Mouse (Mus musculus): ENCODE results near the gene Cmya5. TPM values are rescaled to one million over a fixed set of nuclear protein-coding genes. Genes with fewer than 3 reads are reported as not detected.
"Not testable (repeated sequence)": the region's sequence is repeated elsewhere in the genome, so short reads cannot be mapped to it uniquely, and the experiment has no call there.

Cmya5 gene
- total RNA-seq (2018; cell fraction: chromatin; rRNA removed): under 1 TPM in 25 of 26 experiments, not detected in 1; 0.09 to 0.63 (median 0.26) TPM
- under 1 TPM in 13 of 26 experiments, not detected in 13; under 0.01 to 0.04 (median under 0.01) TPM for total RNA-seq (2018; cell fraction: cytosol; rRNA removed)
- total RNA-seq (2018; cell fraction: nucleus; rRNA removed): under 1 TPM in 22 of 26 experiments, not detected in 4; 0.04 to 0.31 (median 0.13) TPM
- 0.01 TPM in 1 of 3 replicates, not detected in the others for polyA plus RNA-seq (2018)

- Histone ChIP-seq H3K4me3 (ENCODE audit: inconsistent target) (no peak within 1 kb of the TSS), H3K27ac (no peak within 1 kb of the TSS), H3K36me3 (ENCODE audit: inconsistent target) (peaks cover 27% of the 10 kb centered on the region), H3K79me2 (ENCODE audit: inconsistent target) (no peaks in the 10 kb centered on the region)
- 12% methylated on average over 45 of the region's 45 CpGs for WGBS (ENCODE audit: missing documents)
Observed at GRCm38 (mm10) chr13:93144336-93145167, at the start of gene Cmya5. Gene Cmya5, minus strand, starts transcription at chr13:93144724.

DNA sequence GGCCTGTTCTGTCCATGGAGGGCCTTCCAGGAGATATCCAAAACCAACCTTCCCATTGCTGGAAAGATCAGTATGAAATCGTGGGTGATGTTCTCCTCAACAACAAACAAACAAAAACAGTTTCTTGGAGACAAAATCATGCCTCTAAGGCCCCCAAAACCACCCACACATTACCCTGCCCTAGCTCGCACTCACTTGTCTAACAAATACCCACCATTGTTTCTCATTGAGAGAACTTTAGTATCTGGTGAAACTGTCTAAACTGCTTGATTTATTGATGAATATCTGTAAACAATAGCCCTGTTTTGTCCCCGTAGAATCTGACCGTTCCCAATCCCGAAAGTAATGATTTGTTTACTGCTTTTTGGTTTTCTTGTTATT lies 48.1 kb upstream of the Cmya5 start:
- Histone ChIP-seq H3K4me3 (ENCODE audit: inconsistent target) (peak overlapping the region; percentile 20), H3K36me3 (ENCODE audit: inconsistent target) (no peaks in the 10 kb centered on the region), H3K27ac (peak overlapping the region; percentile 42), H3K79me2 (ENCODE audit: inconsistent target) (peaks cover 42% of the 10 kb centered on the region)
- 72% methylated on average over 5 of the region's 5 CpGs for WGBS (ENCODE audit: missing documents)

- H3K4me3 ChIP-seq (ENCODE audit: inconsistent target): peak within 1 kb of the TSS; percentile 91
- H3K27ac ChIP-seq: peak within 1 kb of the TSS; percentile 91
- under 1% methylated on average over 43 of the region's 72 CpGs for WGBS (ENCODE audit: missing documents)
- H3K79me2 ChIP-seq (ENCODE audit: inconsistent target): peaks cover 48% of the 10 kb centered on the region
- H3K36me3 ChIP-seq (ENCODE audit: inconsistent target): no peaks in the 10 kb centered on the region
Observed at GRCm38 (mm10) chr13:93191831-93192645, 47.5 kb upstream of the Cmya5 start, which contains the start of gene Tent2. Gene Tent2, minus strand, starts transcription at chr13:93192385.

- 86% methylated on average over 2 of the region's 2 CpGs for WGBS (ENCODE audit: missing documents)
- H3K4me3 ChIP-seq (ENCODE audit: inconsistent target): peak overlapping the region; percentile 91; the same call in 1 of the 2 replicates
- peaks cover 7% of the 10 kb centered on the region; the same call in 1 of the 2 replicates for H3K36me3 ChIP-seq (ENCODE audit: inconsistent target)
- peaks cover 74% of the 10 kb centered on the region for H3K79me2 ChIP-seq (ENCODE audit: inconsistent target)
- H3K27ac ChIP-seq: peak overlapping the region; percentile 91; the same call in 1 of the 2 replicates
Observed at GRCm38 (mm10) chr13:93189416-93189815, 44.9 kb upstream of the Cmya5 start.

DNA sequence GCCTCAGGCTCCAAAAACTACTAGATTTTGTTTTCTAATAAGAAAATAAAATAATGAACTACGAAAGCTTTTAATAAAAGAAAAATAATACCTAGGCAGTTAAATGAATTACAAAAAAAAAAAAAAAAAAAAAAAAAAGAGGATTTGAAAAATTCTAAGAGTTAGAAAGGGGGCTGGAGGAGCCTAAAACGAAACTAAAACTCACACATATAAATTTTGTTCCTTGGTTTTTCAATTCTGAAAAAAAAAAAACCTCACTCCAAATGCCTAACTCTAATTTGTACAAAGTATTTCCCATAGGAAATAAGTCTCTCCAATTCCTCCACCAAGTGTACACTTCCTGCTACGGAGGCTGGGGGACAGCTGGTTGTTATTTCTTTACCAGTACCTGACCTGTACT lies 44.2 kb upstream of the Cmya5 start:
- WGBS (ENCODE audit: missing documents): 11% methylated on average over 2 of the region's 3 CpGs
- Histone ChIP-seq H3K27ac (peak overlapping the region; percentile 91; the same call in 1 of the 2 replicates), H3K4me3 (ENCODE audit: inconsistent target) (peak overlapping the region; percentile 3; the same call in 1 of the 2 replicates), H3K79me2 (ENCODE audit: inconsistent target) (peaks cover 81% of the 10 kb centered on the region), H3K36me3 (ENCODE audit: inconsistent target) (peaks cover 14% of the 10 kb centered on the region; the same call in 1 of the 2 replicates)

GRCm38 (mm10) chr13:93187792-93188191 lies 43.3 kb upstream of the Cmya5 start:
- peaks cover 90% of the 10 kb centered on the region for H3K79me2 ChIP-seq (ENCODE audit: inconsistent target)
- WGBS (ENCODE audit: missing documents): 47% methylated on average over 3 of the region's 5 CpGs

GRCm38 (mm10) chr13:93180351-93180750 lies 35.8 kb upstream of the Cmya5 start:
- Histone ChIP-seq H3K79me2 (ENCODE audit: inconsistent target) (peaks cover 98% of the 10 kb centered on the region), H3K4me3 (ENCODE audit: inconsistent target) (no peak overlapping the region), H3K27ac (no peak overlapping the region), H3K36me3 (ENCODE audit: inconsistent target) (peaks cover 29% of the 10 kb centered on the region; the same call in 1 of the 2 replicates)
- 89% methylated on average over 1 of the region's 1 CpGs for WGBS (ENCODE audit: missing documents)

More at GRCm38 (mm10) chr13:93187792-93188191, 43.3 kb upstream of the Cmya5 start:
- not testable (repeated sequence) for H3K27ac ChIP-seq; H3K4me3 ChIP-seq (ENCODE audit: inconsistent target)
- peaks cover 23% of the 10 kb centered on the region; the same call in 1 of the 2 replicates for H3K36me3 ChIP-seq (ENCODE audit: inconsistent target)

DNA sequence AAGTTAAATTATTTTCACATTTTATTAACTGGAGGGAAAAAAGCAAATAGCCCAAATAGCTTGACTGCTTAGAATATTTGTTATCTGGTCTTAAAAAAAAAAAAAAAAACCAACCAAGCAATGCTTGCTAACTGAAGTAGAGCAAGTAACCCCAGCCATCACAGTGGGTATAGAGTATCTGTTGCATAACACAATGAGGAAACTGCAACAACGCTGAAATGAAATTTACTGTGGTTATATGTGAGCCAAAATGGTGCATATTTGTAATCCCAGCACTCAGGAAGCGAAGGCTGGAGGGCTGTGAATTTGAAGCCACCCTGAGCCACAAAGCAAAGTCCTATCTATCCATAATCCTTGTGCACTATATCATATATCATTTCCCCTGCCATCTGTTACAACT lies 35.0 kb upstream of the Cmya5 start:
- Histone ChIP-seq H3K4me3 (ENCODE audit: inconsistent target) (no peak overlapping the region), H3K36me3 (ENCODE audit: inconsistent target) (peaks cover 31% of the 10 kb centered on the region), H3K27ac (no peak overlapping the region), H3K79me2 (ENCODE audit: inconsistent target) (peaks cover 98% of the 10 kb centered on the region)
- 25% methylated on average over 2 of the region's 2 CpGs for WGBS (ENCODE audit: missing documents)

- H3K27ac ChIP-seq: no peak overlapping the region
- peaks cover 34% of the 10 kb centered on the region for H3K36me3 ChIP-seq (ENCODE audit: inconsistent target)
- peaks cover 98% of the 10 kb centered on the region for H3K79me2 ChIP-seq (ENCODE audit: inconsistent target)
- H3K4me3 ChIP-seq (ENCODE audit: inconsistent target): no peak overlapping the region
Observed at GRCm38 (mm10) chr13:93177571-93177970, 33.0 kb upstream of the Cmya5 start.

DNA sequence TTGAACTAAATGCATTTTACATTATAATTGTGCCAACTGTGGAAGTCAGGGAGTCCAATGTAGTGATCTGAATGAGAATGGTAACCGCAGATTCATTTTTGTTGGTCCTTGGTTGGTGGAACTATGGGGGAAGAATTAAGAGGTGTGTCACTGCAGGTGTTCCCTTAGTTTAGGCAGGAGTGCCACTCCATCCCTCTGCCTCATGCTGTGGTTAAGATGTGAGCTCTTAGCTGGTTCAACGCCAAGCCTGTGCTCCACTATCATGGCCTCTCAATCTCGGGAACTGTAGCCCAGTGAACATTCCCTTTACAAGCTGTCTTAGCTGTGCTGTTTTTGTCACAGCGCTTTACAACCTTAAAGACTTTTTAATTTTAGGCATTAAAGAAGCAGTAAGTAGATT lies 18.8 kb upstream of the Cmya5 start:
- peaks cover 77% of the 10 kb centered on the region for H3K36me3 ChIP-seq (ENCODE audit: inconsistent target)
- WGBS (ENCODE audit: missing documents): 92% methylated on average over 4 of the region's 4 CpGs

GRCm38 (mm10) chr13:93162456-93162855 lies 17.9 kb upstream of the Cmya5 start:
- peaks cover 78% of the 10 kb centered on the region for H3K36me3 ChIP-seq (ENCODE audit: inconsistent target)
- H3K4me3 ChIP-seq (ENCODE audit: inconsistent target): no peak overlapping the region
- no peak overlapping the region for H3K27ac ChIP-seq
- H3K79me2 ChIP-seq (ENCODE audit: inconsistent target): peaks cover 22% of the 10 kb centered on the region; the same call in 1 of the 2 replicates

More for the DNA sequence above, 18.8 kb upstream of the Cmya5 start:
- Histone ChIP-seq H3K79me2 (ENCODE audit: inconsistent target) (peaks cover 23% of the 10 kb centered on the region; the same call in 1 of the 2 replicates), H3K27ac (no peak overlapping the region), H3K4me3 (ENCODE audit: inconsistent target) (no peak overlapping the region)

- Histone ChIP-seq H3K27ac (no peak overlapping the region), H3K36me3 (ENCODE audit: inconsistent target) (peaks cover 77% of the 10 kb centered on the region), H3K79me2 (ENCODE audit: inconsistent target) (peaks cover 4% of the 10 kb centered on the region; the same call in 1 of the 2 replicates), H3K4me3 (ENCODE audit: inconsistent target) (no peak overlapping the region)
- WGBS (ENCODE audit: missing documents): 97% methylated on average over 6 of the region's 6 CpGs
Observed at GRCm38 (mm10) chr13:93158261-93158660, 13.7 kb upstream of the Cmya5 start.

DNA sequence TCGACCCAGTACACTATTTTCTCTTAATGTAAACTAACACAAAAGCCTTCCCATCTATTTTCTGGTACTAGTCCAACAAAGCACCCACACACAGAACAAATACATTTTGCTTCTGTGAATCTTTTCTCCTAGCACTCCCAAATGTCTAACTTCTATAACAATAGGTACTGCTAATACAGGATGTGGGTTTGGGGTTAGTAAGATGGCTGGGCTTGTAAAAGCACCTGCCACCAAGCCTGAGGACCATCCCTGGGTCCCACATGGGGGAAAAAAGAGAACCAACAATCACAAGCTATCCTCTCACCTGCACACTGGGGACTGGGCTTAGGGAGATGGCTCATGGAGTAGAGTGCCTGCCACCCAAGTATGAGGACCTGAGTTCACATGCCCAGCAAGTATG lies 8.8 kb upstream of the Cmya5 start:
- Histone ChIP-seq H3K79me2 (ENCODE audit: inconsistent target) (no peaks in the 10 kb centered on the region; the same call in 1 of the 2 replicates), H3K4me3 (ENCODE audit: inconsistent target) (no peak overlapping the region), H3K36me3 (ENCODE audit: inconsistent target) (peaks cover 86% of the 10 kb centered on the region), H3K27ac (no peak overlapping the region)
- 83% methylated on average over 1 of the region's 1 CpGs for WGBS (ENCODE audit: missing documents)

GRCm38 (mm10) chr13:93143819-93144283 lies 673 bp downstream of the Cmya5 start:
- peaks cover 20% of the 10 kb centered on the region for H3K36me3 ChIP-seq (ENCODE audit: inconsistent target)
- H3K4me3 ChIP-seq (ENCODE audit: inconsistent target): no peak overlapping the region
- WGBS (ENCODE audit: missing documents): 56% methylated on average over 6 of the region's 11 CpGs
- H3K79me2 ChIP-seq (ENCODE audit: inconsistent target): no peaks in the 10 kb centered on the region
- no peak overlapping the region for H3K27ac ChIP-seq
